Mouse (Mus musculus) left cerebral cortex, adult 9 months (tissue): Measurements from ENCODE around the gene Gprasp2.
"Not testable (repeated sequence)": the region's sequence is repeated elsewhere in the genome, so short reads cannot be mapped to it uniquely, and the experiment has no call there.

Experiments
- DNase-seq, 2 experiments: peaks; one replicate each; pipeline ENCODE4 v3.0.0; 2022; ENCODE audit warnings: low spot score in 2 of 2

Gene Gprasp2

DNA sequence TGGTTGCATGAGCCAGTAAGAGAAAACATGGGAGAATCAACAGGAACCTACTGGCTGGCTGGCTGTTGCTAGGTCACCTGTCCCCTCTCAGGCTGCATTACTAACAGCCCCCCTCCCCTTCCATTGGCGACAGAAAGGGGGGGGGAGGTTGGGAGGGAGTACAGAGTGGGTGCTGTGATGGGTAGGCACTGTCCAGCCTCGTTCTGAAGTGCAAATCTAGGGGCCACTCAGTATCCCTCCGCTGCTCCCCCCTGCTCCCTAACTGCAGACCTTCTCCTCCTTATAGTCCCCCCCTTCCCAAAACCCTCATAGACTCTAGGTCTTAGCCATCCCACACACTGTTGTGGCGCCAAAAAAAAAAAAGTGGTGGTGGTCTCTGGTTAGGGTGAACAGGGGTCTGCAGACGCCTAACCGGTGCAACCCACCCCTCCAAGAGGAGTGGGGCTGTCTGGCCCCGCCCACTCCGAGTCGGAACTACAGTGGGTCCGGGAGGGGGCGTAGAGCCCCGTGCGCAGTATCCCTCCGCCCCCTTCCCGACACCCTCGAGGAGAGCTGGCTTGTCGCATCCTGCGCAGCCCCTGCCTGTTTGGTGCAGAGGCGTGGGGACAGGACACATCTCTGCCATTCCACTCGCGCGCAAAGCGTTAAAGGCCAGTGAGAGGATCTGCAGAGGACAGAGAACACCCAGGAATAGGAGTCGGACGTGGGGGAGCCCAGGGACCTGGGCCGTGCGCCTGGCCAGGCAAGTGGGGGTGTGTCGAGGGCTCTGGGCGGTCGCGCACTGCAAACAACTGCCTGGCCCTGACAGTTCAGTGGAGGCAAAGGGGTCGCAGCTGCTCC, at the start of gene Gprasp2:
Gene Gprasp2, plus strand, starts transcription at position 514 of the 840 bp plus-strand sequence.
- peak in 1 of 2 experiments; percentile 59 for DNase-seq

GRCm38 (mm10) chrX:135791536-135791935, 47.3 kb upstream of the Gprasp2 start:
- no peak for DNase-seq

DNA sequence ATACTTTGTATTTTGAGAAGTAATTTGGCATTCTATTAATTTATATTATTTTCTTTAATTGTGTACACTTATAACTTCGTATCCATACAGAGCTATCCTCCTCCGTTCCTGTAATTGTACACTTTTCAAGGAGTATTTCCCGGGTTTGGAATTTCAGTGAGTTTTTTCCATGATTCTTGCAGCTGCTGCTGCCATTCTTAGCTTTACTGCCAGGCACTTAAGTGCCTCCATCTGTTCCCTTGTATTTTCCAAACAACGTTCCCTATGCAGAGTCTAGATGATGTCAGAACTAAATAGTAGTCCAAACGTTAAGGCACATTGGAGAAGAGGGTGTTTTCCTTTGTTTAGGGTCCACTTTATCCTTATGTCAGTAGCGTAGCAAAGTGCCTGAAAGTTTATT, 46.5 kb upstream of the Gprasp2 start:
- no peak for DNase-seq

- DNase-seq: peak; percentile 23 to 51
Measured at GRCm38 (mm10) chrX:135795591-135796304, 43.1 kb upstream of the Gprasp2 start.

DNA sequence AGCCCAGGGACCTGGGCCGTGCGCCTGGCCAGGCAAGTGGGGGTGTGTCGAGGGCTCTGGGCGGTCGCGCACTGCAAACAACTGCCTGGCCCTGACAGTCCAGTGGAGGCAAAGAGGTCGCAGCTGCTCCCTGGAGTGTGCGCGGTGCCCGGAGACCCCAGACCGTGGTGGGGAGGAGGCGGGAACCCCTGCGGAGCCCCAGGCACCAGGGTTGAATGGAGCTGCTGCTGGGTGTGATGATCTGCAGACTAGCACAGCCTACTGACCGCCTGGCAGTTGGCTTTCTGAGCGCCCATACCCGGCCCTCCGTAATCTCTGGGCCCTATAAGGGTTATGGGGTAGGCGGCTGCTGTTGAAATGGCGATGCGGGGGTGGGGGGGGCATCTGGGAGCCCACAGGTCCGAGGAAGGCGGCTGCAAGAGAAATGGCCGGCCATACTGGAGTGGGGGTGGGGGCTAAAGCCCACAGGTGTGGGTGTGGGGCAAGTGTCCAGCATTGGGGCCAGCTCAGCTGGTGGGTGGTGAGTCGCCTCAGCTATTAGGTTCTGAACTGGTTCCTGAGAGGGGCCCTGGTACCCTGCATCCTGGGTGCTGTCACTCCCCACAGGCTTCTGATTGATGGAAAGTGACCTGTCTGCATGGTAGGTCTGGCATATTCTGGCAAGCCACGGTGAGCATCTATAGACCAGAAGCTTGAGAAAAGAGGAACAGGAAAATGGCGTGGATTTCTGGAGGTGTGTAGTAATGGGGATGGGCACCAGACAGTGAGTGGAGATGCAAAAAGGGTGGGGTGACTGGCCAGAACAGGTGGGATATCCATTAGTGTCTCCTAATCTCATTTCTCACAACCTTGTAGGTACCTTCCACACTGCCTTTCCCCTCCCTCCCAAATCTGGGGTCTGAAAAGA, 42.3 kb upstream of the Gprasp2 start:
- DNase-seq: not testable (repeated sequence)

- DNase-seq: peak; percentile 25 to 65
Measured at GRCm38 (mm10) chrX:135797212-135797644, 41.6 kb upstream of the Gprasp2 start, which contains the start of gene Bhlhb9. Gene Bhlhb9 (plus strand): TSS chrX:135797594.

GRCm38 (mm10) chrX:135804149-135804548, 34.7 kb upstream of the Gprasp2 start:
- no peak for DNase-seq

DNA sequence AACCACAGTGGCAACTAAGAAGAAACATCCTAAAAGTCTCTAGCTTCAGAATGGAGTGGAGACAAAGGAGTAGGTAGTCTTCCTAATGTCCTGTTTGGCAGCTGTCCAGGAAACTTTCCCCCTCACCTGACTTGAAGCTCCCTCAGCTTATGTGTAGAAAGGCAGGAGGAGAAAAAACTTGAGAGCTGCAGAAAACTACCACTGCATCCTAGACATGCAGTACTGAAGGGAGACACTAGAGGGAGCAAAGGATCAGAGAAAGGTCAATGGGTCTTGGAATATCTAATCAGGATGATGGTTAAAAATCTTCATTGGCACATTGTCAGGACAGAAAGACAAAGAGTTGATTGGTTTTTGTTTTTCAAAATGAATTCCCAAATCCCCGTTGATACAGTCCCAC, 33.1 kb upstream of the Gprasp2 start:
- peak in 1 of 2 experiments; percentile 59 for DNase-seq

- not testable (repeated sequence) for DNase-seq
Measured at GRCm38 (mm10) chrX:135835896-135836295, 2.9 kb upstream of the Gprasp2 start.

DNA sequence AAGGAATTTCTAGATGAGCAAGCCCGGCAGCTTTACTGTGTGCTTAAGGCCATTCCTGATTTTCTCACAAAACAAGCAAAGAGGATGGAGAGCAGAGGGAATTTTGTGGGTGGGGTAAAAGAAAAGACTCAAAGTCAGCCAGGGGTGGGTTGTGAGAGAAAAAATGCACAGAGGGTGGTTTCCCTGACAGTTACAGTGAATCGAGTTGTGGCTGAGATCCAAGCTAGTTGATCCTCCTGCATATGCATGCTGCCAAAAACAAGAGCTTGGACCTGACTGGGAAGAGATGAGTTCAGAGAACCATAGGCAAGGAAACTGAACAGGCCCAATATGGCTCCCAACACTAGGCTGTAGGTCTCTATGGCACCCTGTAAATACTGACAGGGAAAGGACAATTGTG, 938 bp upstream of the Gprasp2 start:
- DNase-seq: no peak

DNA sequence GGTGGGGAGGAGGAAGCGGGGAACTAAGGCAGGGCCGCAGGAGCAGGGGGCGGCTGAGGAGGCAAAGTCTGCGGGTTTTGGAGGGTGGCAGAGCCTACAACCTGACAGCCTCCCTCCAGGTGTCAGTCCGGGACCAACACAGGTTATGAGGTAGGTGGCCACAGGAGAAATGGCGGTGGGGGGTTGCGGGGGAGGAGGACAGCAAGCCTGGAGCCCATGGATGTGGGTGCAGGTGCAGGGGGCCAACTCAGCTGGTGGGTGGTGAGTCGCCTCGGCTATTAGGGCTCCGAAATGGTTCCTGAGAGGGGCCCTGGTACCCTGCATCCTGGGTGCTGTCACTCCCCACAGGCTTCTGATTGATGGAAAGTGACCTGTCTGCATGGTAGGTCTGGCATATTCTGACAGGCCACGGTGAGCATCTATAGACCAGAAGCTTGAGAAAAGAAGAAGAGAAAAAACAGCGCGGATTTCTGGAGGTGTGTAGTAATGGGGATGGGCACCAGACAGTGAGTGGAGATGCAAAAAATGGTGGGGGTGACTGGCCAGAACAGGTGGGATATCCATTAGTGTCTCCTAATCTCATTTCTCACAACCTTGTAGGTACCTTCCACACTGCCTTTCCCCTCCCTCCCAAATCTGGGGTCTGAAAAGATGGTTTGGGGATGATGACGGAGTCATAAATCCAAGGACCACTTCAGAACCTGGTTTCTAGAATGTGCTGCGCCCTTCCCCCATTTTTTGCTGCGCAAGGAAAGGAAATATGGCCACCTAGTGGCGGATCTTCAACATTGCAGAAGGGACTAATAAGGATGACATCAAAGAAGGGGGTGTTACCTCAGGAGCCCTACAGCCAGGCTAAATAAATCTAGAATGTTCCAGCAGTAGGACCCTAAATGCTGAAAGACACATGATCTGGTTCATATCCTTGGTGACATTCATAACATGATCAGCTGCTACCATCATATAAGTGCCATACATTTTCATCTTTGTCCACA, 860 bp downstream of the Gprasp2 start:
- peak in 1 of 2 experiments; percentile 59 for DNase-seq

- not testable (repeated sequence) for DNase-seq
Measured at GRCm38 (mm10) chrX:135866806-135867205, 28.0 kb downstream of the Gprasp2 start.

DNA sequence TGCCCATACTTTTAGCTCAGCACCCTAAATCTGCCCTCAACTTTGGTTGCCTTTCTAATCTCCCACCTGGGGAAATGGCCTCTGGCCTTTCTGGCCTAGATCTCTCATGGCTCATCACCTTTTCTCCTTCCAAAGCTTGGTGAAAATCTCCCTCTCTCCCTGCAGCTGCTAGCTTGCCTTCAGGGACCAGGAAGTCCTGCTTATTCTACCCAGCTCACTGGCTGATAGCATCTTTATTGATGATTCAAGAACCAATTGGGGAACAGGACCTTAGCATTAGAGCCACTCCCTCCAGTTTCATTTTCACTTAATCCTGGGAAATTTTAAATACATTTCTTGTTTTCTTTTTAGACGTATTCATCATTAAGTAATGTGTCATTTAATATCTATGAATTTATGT, 37.8 kb downstream of the Gprasp2 start:
- DNase-seq: no peak

DNA sequence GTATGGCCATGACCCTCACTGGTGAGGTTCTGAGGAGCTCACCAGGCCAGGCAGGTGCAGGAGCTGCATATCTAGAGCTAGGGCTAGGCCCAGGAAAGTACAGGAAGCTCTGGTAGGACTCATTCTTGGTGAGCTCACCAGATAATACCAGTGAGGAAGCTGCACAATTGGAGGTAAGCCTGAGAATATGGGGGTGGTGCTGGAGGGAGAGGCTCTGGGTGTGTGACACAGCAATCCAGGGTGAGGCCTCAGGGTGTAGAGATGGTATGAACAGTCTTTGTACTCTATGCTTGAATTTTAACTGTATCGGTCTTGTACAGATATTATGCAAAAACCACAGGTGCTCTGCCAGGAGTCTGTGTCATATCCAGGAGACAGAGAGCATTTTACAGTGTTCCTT, 40.8 kb downstream of the Gprasp2 start:
- no peak for DNase-seq

- peak; percentile 70 to 79 for DNase-seq
Measured at GRCm38 (mm10) chrX:135885411-135886233, 46.8 kb downstream of the Gprasp2 start.

GRCm38 (mm10) chrX:135886234-135886585, 47.4 kb downstream of the Gprasp2 start:
- DNase-seq: peak in 1 of 2 experiments; percentile 31
